Mouse (Mus musculus) megakaryocyte, embryonic 14.5 days (primary cell): ENCODE measurements around the gene Cntnap2.

Experiments used
- FLI1 ChIP-seq: IDR thresholded peaks from 2 replicates; pipeline ENCODE4 v1.6.1; 2012; ENCODE audit warnings: low read length, inconsistent platforms, mixed read lengths
- GATA1 ChIP-seq: IDR thresholded peaks from 3 replicates; pipeline ENCODE4 v1.6.1; 2012; ENCODE audit warnings: mixed read lengths, low read length, inconsistent platforms, borderline replicate concordance

- no peak for TF ChIP-seq GATA1
- TF ChIP-seq FLI1: no peak
Measured at GRCm38 (mm10) chr6:45988051-45988450, 928.9 kb downstream of the Cntnap2 start.
